Mouse (Mus musculus) forebrain, postnatal 0 days (tissue): ENCODE measurements around the gene Top1. TPM values are rescaled to one million over a fixed set of nuclear protein-coding genes. Genes with fewer than 3 reads are reported as not detected.

Source experiments
- ATAC-seq: fragments of 200-750 bp; cut with Nextera tagmentation; 2 replicates; pipeline ENCODE4 v1.8.0; 2017; ENCODE audit warnings: mild to moderate bottlenecking, moderate library complexity
- DNase-seq: peaks from one replicate; pipeline ENCODE4 v3.0.0-alpha.2; 2015
- H3K27ac ChIP-seq: fragments of 300-500 bp; sonication (generic); 2 replicates; pipeline ENCODE4 v1.5.1; 2014; ENCODE audit warnings: low read depth, mild to moderate bottlenecking, antibody characterized with exemption, low read length, moderate library complexity, mixed read lengths
- H3K27me3 ChIP-seq: fragments of 300-500 bp; sonication (generic); 2 replicates; pipeline ENCODE4 v1.6.1; 2014; ENCODE audit warnings: mild to moderate bottlenecking, low read length, mixed read lengths; ENCODE audit not compliant: insufficient read depth
- H3K36me3 ChIP-seq: fragments of 300-500 bp; sonication (generic); 2 replicates; pipeline ENCODE4 v1.6.1; 2014; ENCODE audit warnings: mild to moderate bottlenecking, moderate library complexity; ENCODE audit not compliant: insufficient read depth
- H3K4me1 ChIP-seq: fragments of 300-500 bp; sonication (generic); 2 replicates; pipeline ENCODE4 v1.6.1; 2014; ENCODE audit warnings: antibody characterized with exemption; ENCODE audit not compliant: insufficient read depth
- H3K4me2 ChIP-seq: fragments of 300-500 bp; sonication (generic); 2 replicates; pipeline ENCODE4 v1.6.1; 2014; ENCODE audit warnings: low read depth, mild to moderate bottlenecking, moderate library complexity
- H3K4me3 ChIP-seq: fragments of 300-500 bp; sonication (generic); 2 replicates; pipeline ENCODE4 v1.5.1; 2014; ENCODE audit warnings: low read depth, low read length, mixed read lengths
- H3K9ac ChIP-seq: fragments of 300-500 bp; sonication (generic); 2 replicates; pipeline ENCODE4 v1.6.1; 2014; ENCODE audit warnings: mild to moderate bottlenecking
- H3K9me3 ChIP-seq: fragments of 300-500 bp; sonication (generic); 2 replicates; pipeline ENCODE4 v1.6.1; 2016; ENCODE audit warnings: low read length
- CTCF ChIP-seq: sonication (generic); IDR thresholded peaks from 2 replicates; pipeline ENCODE4 v1.5.1; 2016; ENCODE audit warnings: antibody characterized with exemption, control low read depth, low read depth
- WGBS: fragments of 180-500 bp; shearing (Covaris S2); extraction: QIAGEN DNeasy Blood & Tissue Kit; methylation state at CpG from one replicate; pipeline ENCODE4 v1.1.7; 2014; 5-methylcytosine and 5-hydroxymethylcytosine counted together
- polyA plus RNA-seq: library from polyadenylated mRNA; unstranded; fragments of >200 nt; fragmentation: Nextera tagmentation; extraction: Ambion mirVana; gene quantifications from 2 replicates; pipeline ENCODE4 v1.2.1, GENCODE M21; 2015
- total RNA-seq: library from RNA; depleted of rRNA; stranded (reverse); fragments of >200 nt; gene quantifications from 2 replicates; pipeline ENCODE4 v1.2.3, GENCODE M21; 2014

Top1 gene
- total and polyA plus RNA-seq, 2 experiments from 2014 or later: 46.1 to 56.7 TPM

- DNase-seq: peak; percentile 43
- no peak for ATAC-seq
- Histone ChIP-seq H3K36me3 (no peaks in the 10 kb centered on the region; the same call in 1 of the 2 replicates), H3K27ac (no peak overlapping the region; the same call in 1 of the 2 replicates), H3K4me3 (peak overlapping the region; percentile 84), H3K9me3 (no peaks in the 10 kb centered on the region), H3K9ac (peak overlapping the region; percentile 99), H3K4me2 (peak overlapping the region; percentile 83), H3K4me1 (peaks cover 26% of the 10 kb centered on the region), H3K27me3 (no peaks in the 10 kb centered on the region)
- peak; percentile 61 for TF ChIP-seq CTCF
- WGBS: 37% methylated on average over 17 of the region's 17 CpGs
These were observed 84.4 kb downstream of the Top1 start for GRCm38 (mm10) chr2:160729851-160730796.

- H3K4me1 ChIP-seq: peaks cover 26% of the 10 kb centered on the region
- peaks cover 3% of the 10 kb centered on the region; the same call in 1 of the 2 replicates for H3K36me3 ChIP-seq
- peak overlapping the region; percentile 84 for H3K4me3 ChIP-seq
- TF ChIP-seq CTCF: no peak
- 5% methylated on average over 19 of the region's 19 CpGs for WGBS
- DNase-seq: no peak
- peak overlapping the region; percentile 83 for H3K4me2 ChIP-seq
- H3K27ac ChIP-seq: peak overlapping the region; percentile 96
- H3K9me3 ChIP-seq: no peaks in the 10 kb centered on the region
- no peaks in the 10 kb centered on the region for H3K27me3 ChIP-seq
- peak overlapping the region; percentile 99 for H3K9ac ChIP-seq
- ATAC-seq: peak; percentile 2
These were observed 85.1 kb downstream of the Top1 start for GRCm38 (mm10) chr2:160730797-160731116.

GRCm38 (mm10) chr2:160731117-160731838 is 85.6 kb downstream of the Top1 start, which contains the start of gene Plcg1:
Plcg1 (plus strand) TSS chr2:160731300.
- H3K9me3 ChIP-seq: no peaks in the 10 kb centered on the region
- no peak for TF ChIP-seq CTCF
- H3K4me3 ChIP-seq: peak within 1 kb of the TSS; percentile 84
- peak within 1 kb of the TSS; percentile 96 for H3K27ac ChIP-seq
- peak; percentile 97 for DNase-seq
- peak; percentile 96 for ATAC-seq
- H3K9ac ChIP-seq: peak within 1 kb of the TSS; percentile 99
- H3K4me1 ChIP-seq: peaks cover 26% of the 10 kb centered on the region
- H3K4me2 ChIP-seq: peak within 1 kb of the TSS; percentile 83
- H3K27me3 ChIP-seq: no peaks in the 10 kb centered on the region
- H3K36me3 ChIP-seq: peaks cover 7% of the 10 kb centered on the region; the same call in 1 of the 2 replicates
- WGBS: 3% methylated on average over 67 of the region's 99 CpGs

GRCm38 (mm10) chr2:160731839-160732261 is 86.2 kb downstream of the Top1 start:
- Histone ChIP-seq H3K27me3 (no peaks in the 10 kb centered on the region), H3K9me3 (no peaks in the 10 kb centered on the region), H3K4me2 (peak overlapping the region; percentile 83), H3K36me3 (peaks cover 8% of the 10 kb centered on the region; the same call in 1 of the 2 replicates), H3K27ac (peak overlapping the region; percentile 96), H3K4me3 (peak overlapping the region; percentile 84), H3K4me1 (peaks cover 26% of the 10 kb centered on the region), H3K9ac (peak overlapping the region; percentile 99)
- peak; percentile 2; the same call in 1 of the 2 replicates for ATAC-seq
- peak; percentile 58 for DNase-seq
- 0% methylated on average over 32 of the region's 32 CpGs for WGBS
- TF ChIP-seq CTCF: no peak

GRCm38 (mm10) chr2:160732420-160732995 is 86.8 kb downstream of the Top1 start:
- H3K9ac ChIP-seq: peak overlapping the region; percentile 99
- H3K4me2 ChIP-seq: peak overlapping the region; percentile 83
- no peak for DNase-seq
- 38% methylated on average over 9 of the region's 9 CpGs for WGBS
- H3K9me3 ChIP-seq: no peaks in the 10 kb centered on the region
- H3K36me3 ChIP-seq: peaks cover 13% of the 10 kb centered on the region; the same call in 1 of the 2 replicates
- H3K27me3 ChIP-seq: no peaks in the 10 kb centered on the region
- peaks cover 26% of the 10 kb centered on the region for H3K4me1 ChIP-seq
- no peak overlapping the region for H3K27ac ChIP-seq
- peak overlapping the region; percentile 84 for H3K4me3 ChIP-seq
- TF ChIP-seq CTCF: no peak
- no peak for ATAC-seq

- Histone ChIP-seq H3K27ac (no peak overlapping the region), H3K4me2 (peak overlapping the region; percentile 83), H3K9me3 (no peaks in the 10 kb centered on the region), H3K36me3 (peaks cover 13% of the 10 kb centered on the region; the same call in 1 of the 2 replicates), H3K9ac (peak overlapping the region; percentile 33), H3K4me3 (peak overlapping the region; percentile 84), H3K4me1 (peaks cover 26% of the 10 kb centered on the region), H3K27me3 (no peaks in the 10 kb centered on the region)
- ATAC-seq (no peak), DNase-seq (no peak)
- TF ChIP-seq CTCF: no peak
- WGBS: 56% methylated on average over 7 of the region's 7 CpGs
These were observed 87.4 kb downstream of the Top1 start for GRCm38 (mm10) chr2:160733131-160733531.
